Mouse (Mus musculus) hindbrain, embryonic 11.5 days (tissue): ENCODE results near the gene M6pr. TPM values are rescaled to one million over a fixed set of nuclear protein-coding genes. Genes with fewer than 3 reads are reported as not detected.

Experiments used
- ATAC-seq: fragments of 200-750 bp; cut with Nextera tagmentation; 2 replicates; pipeline ENCODE4 v1.8.0; 2017; ENCODE audit warnings: mild to moderate bottlenecking, moderate TSS enrichment, moderate library complexity; ENCODE audit not compliant: low FRiP score
- DNase-seq: peaks from one replicate; pipeline ENCODE4 v3.0.0-alpha.2; 2015; ENCODE audit warnings: low spot score
- H3K27ac ChIP-seq: fragments of 300-500 bp; sonication (generic); 2 replicates; pipeline ENCODE4 v1.5.1; 2014; ENCODE audit warnings: mild to moderate bottlenecking, low read depth, low read length
- H3K27me3 ChIP-seq: fragments of 300-500 bp; sonication (generic); 2 replicates; pipeline ENCODE4 v1.6.1; 2014; ENCODE audit warnings: mild to moderate bottlenecking, low read length, moderate library complexity, mixed read lengths; ENCODE audit not compliant: control insufficient read depth, insufficient read depth
- H3K36me3 ChIP-seq: fragments of 300-500 bp; sonication (generic); 2 replicates; pipeline ENCODE4 v1.6.1; 2014; ENCODE audit warnings: mild to moderate bottlenecking, low read length, moderate library complexity, mixed read lengths; ENCODE audit not compliant: control insufficient read depth, insufficient read depth
- H3K4me1 ChIP-seq: fragments of 300-500 bp; sonication (generic); replicated peaks from 2 replicates; pipeline ENCODE4 v1.6.1; 2014; ENCODE audit warnings: low read length, mixed read lengths; ENCODE audit not compliant: control insufficient read depth, insufficient read depth
- H3K4me2 ChIP-seq: fragments of 300-500 bp; sonication (generic); replicated peaks from 2 replicates; pipeline ENCODE4 v1.6.1; 2014; ENCODE audit warnings: mild to moderate bottlenecking, low read depth, low read length
- H3K4me3 ChIP-seq: fragments of 300-500 bp; sonication (generic); 2 replicates; pipeline ENCODE4 v1.5.1; 2014; ENCODE audit warnings: low read depth, low read length
- H3K9ac ChIP-seq: fragments of 300-500 bp; sonication (generic); 2 replicates; pipeline ENCODE4 v1.6.1; 2014; ENCODE audit warnings: low read depth, low read length
- H3K9me3 ChIP-seq: fragments of 300-500 bp; sonication (generic); 2 replicates; pipeline ENCODE4 v1.6.1; 2016; ENCODE audit warnings: low read length; ENCODE audit not compliant: control insufficient read depth
- WGBS: fragments of 180-500 bp; shearing (Covaris S2); extraction: QIAGEN DNeasy Blood & Tissue Kit; methylation state at CpG from one replicate; pipeline ENCODE4 v1.1.7; 2014; 5-methylcytosine and 5-hydroxymethylcytosine counted together
- polyA plus RNA-seq: library from polyadenylated mRNA; unstranded; fragments of >200 nt; fragmentation: Nextera tagmentation; extraction: Ambion mirVana; gene quantifications from 2 replicates; pipeline ENCODE4 v1.2.1, GENCODE M21; 2014

Gene M6pr
- polyA plus RNA-seq, 1 experiment from 2014 or later, result 84.4 TPM

DNA sequence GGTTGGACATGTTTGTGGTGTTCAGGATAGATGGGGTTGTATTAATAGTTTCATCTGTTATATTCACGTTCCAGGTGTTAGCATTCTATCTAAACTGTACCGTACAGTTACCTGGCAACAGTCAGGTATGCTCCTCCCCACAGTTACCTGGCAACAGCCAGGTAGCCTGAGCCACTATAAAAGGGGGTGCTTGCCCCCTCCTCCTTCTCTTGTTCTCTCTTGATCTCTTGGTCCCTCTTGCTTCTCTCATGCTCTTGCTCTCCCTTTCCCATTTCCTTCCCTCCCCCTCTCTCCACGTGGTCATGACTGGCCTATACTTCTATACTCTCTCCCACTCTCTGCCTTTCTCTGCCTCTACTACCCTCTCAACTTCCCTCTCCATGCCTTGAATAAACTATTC is 57.2 kb downstream of the M6pr start:
- Histone ChIP-seq H3K27me3 (no peaks in the 10 kb centered on the region), H3K4me3 (no peak overlapping the region), H3K27ac (no peak overlapping the region), H3K36me3 (no peaks in the 10 kb centered on the region), H3K9ac (no peak overlapping the region), H3K4me2 (no peak overlapping the region), H3K4me1 (no peaks in the 10 kb centered on the region), H3K9me3 (no peaks in the 10 kb centered on the region)
- DNase-seq, result no peak
- ATAC-seq, result no peak
- 50% methylated on average over 3 of the region's 3 CpGs for WGBS

- H3K36me3 ChIP-seq, result no peaks in the 10 kb centered on the region
- no peaks in the 10 kb centered on the region for H3K9me3 ChIP-seq
- no peak for ATAC-seq
- H3K4me1 ChIP-seq, result no peaks in the 10 kb centered on the region
- H3K4me2 ChIP-seq, result no peak overlapping the region
- no peak overlapping the region for H3K4me3 ChIP-seq
- no peaks in the 10 kb centered on the region for H3K27me3 ChIP-seq
- no peak overlapping the region for H3K27ac ChIP-seq
- no peak for DNase-seq
- WGBS, result 36% methylated on average over 2 of the region's 2 CpGs
- H3K9ac ChIP-seq, result no peak overlapping the region
Measured at GRCm38 (mm10) chr6:122366287-122366686, 57.8 kb downstream of the M6pr start.

DNA sequence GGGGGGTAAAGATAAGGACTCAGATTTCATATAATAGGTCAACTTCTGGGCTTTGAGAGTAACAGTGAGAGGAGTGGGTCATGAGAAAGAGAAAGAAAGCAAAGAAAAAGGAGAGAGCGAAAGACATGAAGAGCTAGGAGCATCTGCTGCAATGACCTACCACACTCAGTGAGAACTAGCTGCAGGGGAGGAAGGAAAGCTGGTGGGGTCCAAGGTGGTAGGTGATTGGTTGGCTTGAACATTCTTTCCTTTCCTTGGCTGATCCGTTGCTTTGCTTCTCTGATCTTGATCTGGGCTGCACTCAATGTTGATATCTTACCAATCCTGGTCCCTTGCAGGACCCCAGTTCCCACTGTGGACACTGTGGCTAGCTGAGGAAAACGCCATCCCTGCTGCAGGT is 58.5 kb downstream of the M6pr start:
- no peak overlapping the region for H3K27ac ChIP-seq
- H3K27me3 ChIP-seq, result no peaks in the 10 kb centered on the region
- H3K4me3 ChIP-seq, result no peak overlapping the region
- no peak for ATAC-seq
- no peaks in the 10 kb centered on the region for H3K36me3 ChIP-seq
- H3K4me1 ChIP-seq, result no peaks in the 10 kb centered on the region
- no peak overlapping the region for H3K9ac ChIP-seq
- no peaks in the 10 kb centered on the region for H3K9me3 ChIP-seq
- no peak for DNase-seq
- 56% methylated on average over 3 of the region's 3 CpGs for WGBS
- H3K4me2 ChIP-seq, result no peak overlapping the region

Other genes with a start within 250 kb of the M6pr start
- 0.20 and 0.28 TPM in 2 replicates for gene Klrg1, start 25.8 kb upstream of the M6pr start, polyA plus RNA-seq
- 33.6 and 36.7 TPM in 2 replicates for gene Phc1, start 31.8 kb downstream of the M6pr start, polyA plus RNA-seq
- gene Rimklb, start 190.0 kb downstream of the M6pr start, polyA plus RNA-seq, result 62.1 and 63.4 TPM in 2 replicates
- 1.2 and 1.6 TPM in 2 replicates for gene Mfap5, start 197.1 kb downstream of the M6pr start, polyA plus RNA-seq
- 0.11 TPM in 1 of 2 replicates, not detected in the other for gene Aicda, start 245.1 kb downstream of the M6pr start, polyA plus RNA-seq